Mouse (Mus musculus) forebrain, embryonic 12.5 days (tissue): Measurements from ENCODE around the gene Hid1. TPM values are rescaled to one million over a fixed set of nuclear protein-coding genes. Genes with fewer than 3 reads are reported as not detected.
A peak's percentile ranks its signal among the peaks of the same experiment; 100 is the strongest.

Source experiments
- ATAC-seq: fragments of 200-750 bp; cut with Nextera tagmentation; 2 replicates; pipeline ENCODE4 v1.8.0; 2017; ENCODE audit warnings: moderate TSS enrichment; ENCODE audit not compliant: low FRiP score
- H3K27ac ChIP-seq: fragments of 300-500 bp; sonication (generic); 2 replicates; pipeline ENCODE4 v1.5.1; 2016; ENCODE audit warnings: mild to moderate bottlenecking
- H3K27me3 ChIP-seq: fragments of 300-500 bp; sonication (generic); 2 replicates; pipeline ENCODE4 v1.6.1; 2016; ENCODE audit warnings: mild to moderate bottlenecking
- H3K36me3 ChIP-seq: fragments of 300-500 bp; sonication (generic); replicated peaks from 2 replicates; pipeline ENCODE4 v1.6.1; 2016; ENCODE audit warnings: mild to moderate bottlenecking
- H3K4me1 ChIP-seq: fragments of 300-500 bp; sonication (generic); 2 replicates; pipeline ENCODE4 v1.6.1; 2016
- H3K4me2 ChIP-seq: fragments of 300-500 bp; sonication (generic); 2 replicates; pipeline ENCODE4 v1.6.1; 2016; ENCODE audit warnings: mild to moderate bottlenecking, moderate library complexity
- H3K4me3 ChIP-seq: fragments of 300-500 bp; sonication (generic); replicated peaks from 2 replicates; pipeline ENCODE4 v1.5.1; 2016; ENCODE audit warnings: mild to moderate bottlenecking
- H3K9ac ChIP-seq: fragments of 300-500 bp; sonication (generic); 2 replicates; pipeline ENCODE4 v1.6.1; 2016; ENCODE audit warnings: mild to moderate bottlenecking
- H3K9me3 ChIP-seq: fragments of 300-500 bp; sonication (generic); 2 replicates; pipeline ENCODE4 v1.6.1; 2016
- WGBS: fragments of 180-500 bp; shearing (Covaris S2); methylation state at CpG from one replicate; pipeline ENCODE4 v1.1.7; 2016; 5-methylcytosine and 5-hydroxymethylcytosine counted together
- polyA plus RNA-seq: library from polyadenylated mRNA; unstranded; fragments of >200 nt; fragmentation: Nextera tagmentation; extraction: Ambion mirVana; gene quantifications from 2 replicates; pipeline ENCODE4 v1.2.1, GENCODE M21; 2016

The Hid1 gene
- polyA plus RNA-seq, 1 experiment from 2014 or later: 33.7 TPM

DNA sequence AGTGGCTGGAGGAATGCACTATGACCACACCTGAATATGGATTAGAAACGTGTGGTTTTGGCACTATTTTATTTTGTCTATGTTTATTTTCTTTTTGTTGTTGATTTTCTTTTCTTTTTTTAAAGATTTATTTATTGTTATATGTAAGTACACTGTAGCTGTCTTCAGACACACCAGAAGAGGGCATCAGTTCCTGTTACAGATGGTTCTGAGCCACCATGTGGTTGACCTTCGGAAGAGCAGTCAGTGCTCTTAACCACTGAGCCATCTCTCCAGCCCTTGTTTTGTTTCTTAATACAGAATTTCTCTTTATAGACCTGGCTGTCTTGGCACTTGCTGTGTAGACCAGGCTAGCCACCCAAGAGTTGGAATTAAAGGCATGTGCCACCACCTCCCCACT, 5.2 kb upstream of the Hid1 start:
- Histone ChIP-seq H3K4me1 (peaks cover 15% of the 10 kb centered on the region), H3K4me3 (no peak overlapping the region), H3K27me3 (peaks cover 53% of the 10 kb centered on the region), H3K4me2 (no peak overlapping the region), H3K9ac (no peak overlapping the region), H3K9me3 (no peaks in the 10 kb centered on the region), H3K36me3 (no peaks in the 10 kb centered on the region), H3K27ac (no peak overlapping the region)
- no peak for ATAC-seq
- WGBS: 45% methylated on average over 2 of the region's 2 CpGs

GRCm38 (mm10) chr11:115372015-115372414, 4.5 kb upstream of the Hid1 start:
- H3K4me1 ChIP-seq: peaks cover 22% of the 10 kb centered on the region

GRCm38 (mm10) chr11:115371354-115371753, 3.8 kb upstream of the Hid1 start:
- no peak for ATAC-seq
- WGBS: 70% methylated on average over 8 of the region's 8 CpGs
- no peak overlapping the region for H3K4me3 ChIP-seq
- peaks cover 28% of the 10 kb centered on the region for H3K4me1 ChIP-seq
- H3K27ac ChIP-seq: no peak overlapping the region
- no peak overlapping the region for H3K4me2 ChIP-seq
- H3K9ac ChIP-seq: no peak overlapping the region
- no peaks in the 10 kb centered on the region for H3K9me3 ChIP-seq
- peaks cover 52% of the 10 kb centered on the region for H3K27me3 ChIP-seq
- no peaks in the 10 kb centered on the region for H3K36me3 ChIP-seq

More at GRCm38 (mm10) chr11:115372015-115372414, 4.5 kb upstream of the Hid1 start:
- no peak overlapping the region for H3K9ac ChIP-seq
- H3K4me3 ChIP-seq: no peak overlapping the region
- peaks cover 53% of the 10 kb centered on the region for H3K27me3 ChIP-seq
- no peak for ATAC-seq
- 74% methylated on average over 1 of the region's 1 CpGs for WGBS
- no peaks in the 10 kb centered on the region for H3K9me3 ChIP-seq
- no peak overlapping the region for H3K27ac ChIP-seq
- H3K4me2 ChIP-seq: no peak overlapping the region
- no peaks in the 10 kb centered on the region for H3K36me3 ChIP-seq

GRCm38 (mm10) chr11:115370368-115370767, 2.8 kb upstream of the Hid1 start:
- H3K4me2 ChIP-seq: no peak overlapping the region
- no peak for ATAC-seq
- H3K36me3 ChIP-seq: no peaks in the 10 kb centered on the region
- H3K4me3 ChIP-seq: no peak overlapping the region
- H3K27ac ChIP-seq: no peak overlapping the region
- peaks cover 51% of the 10 kb centered on the region for H3K27me3 ChIP-seq
- H3K9ac ChIP-seq: no peak overlapping the region
- H3K9me3 ChIP-seq: no peaks in the 10 kb centered on the region
- 63% methylated on average over 7 of the region's 7 CpGs for WGBS
- H3K4me1 ChIP-seq: peaks cover 35% of the 10 kb centered on the region

- no peaks in the 10 kb centered on the region for H3K36me3 ChIP-seq
- H3K27ac ChIP-seq: peak overlapping the region; percentile 68
- peaks cover 26% of the 10 kb centered on the region for H3K27me3 ChIP-seq
- WGBS: 2% methylated on average over 27 of the region's 28 CpGs
- H3K9ac ChIP-seq: peak overlapping the region; percentile 78
- H3K9me3 ChIP-seq: no peaks in the 10 kb centered on the region
- peak overlapping the region; percentile 97 for H3K4me2 ChIP-seq
- H3K4me1 ChIP-seq: peaks cover 24% of the 10 kb centered on the region
- peak; percentile 68 for ATAC-seq
- peak overlapping the region; percentile 70 for H3K4me3 ChIP-seq
Measured at GRCm38 (mm10) chr11:115366706-115367394, 706 bp downstream of the Hid1 start.

- peak; percentile 16; the same call in 1 of the 2 replicates for ATAC-seq
- 42% methylated on average over 7 of the region's 7 CpGs for WGBS
- Histone ChIP-seq H3K27ac (0 out of 2 replicates have a peak overlapping the region, but pooled peaks have one; percentile 25), H3K4me3 (peak overlapping the region; percentile 70), H3K27me3 (peaks cover 21% of the 10 kb centered on the region; the same call in 1 of the 2 replicates), H3K36me3 (no peaks in the 10 kb centered on the region), H3K9me3 (no peaks in the 10 kb centered on the region), H3K9ac (peak overlapping the region; percentile 78), H3K4me2 (peak overlapping the region; percentile 97), H3K4me1 (peaks cover 24% of the 10 kb centered on the region)
Measured at GRCm38 (mm10) chr11:115366039-115366705, 1.4 kb downstream of the Hid1 start.

GRCm38 (mm10) chr11:115364136-115364535, 3.4 kb downstream of the Hid1 start:
- no peaks in the 10 kb centered on the region for H3K9me3 ChIP-seq
- no peak overlapping the region for H3K4me2 ChIP-seq
- no peak overlapping the region for H3K4me3 ChIP-seq
- no peak overlapping the region for H3K27ac ChIP-seq
- H3K36me3 ChIP-seq: no peaks in the 10 kb centered on the region
- no peak overlapping the region for H3K9ac ChIP-seq
- H3K27me3 ChIP-seq: peaks cover 17% of the 10 kb centered on the region; the same call in 1 of the 2 replicates
- peaks cover 32% of the 10 kb centered on the region for H3K4me1 ChIP-seq
- 93% methylated on average over 3 of the region's 3 CpGs for WGBS
- ATAC-seq: no peak

DNA sequence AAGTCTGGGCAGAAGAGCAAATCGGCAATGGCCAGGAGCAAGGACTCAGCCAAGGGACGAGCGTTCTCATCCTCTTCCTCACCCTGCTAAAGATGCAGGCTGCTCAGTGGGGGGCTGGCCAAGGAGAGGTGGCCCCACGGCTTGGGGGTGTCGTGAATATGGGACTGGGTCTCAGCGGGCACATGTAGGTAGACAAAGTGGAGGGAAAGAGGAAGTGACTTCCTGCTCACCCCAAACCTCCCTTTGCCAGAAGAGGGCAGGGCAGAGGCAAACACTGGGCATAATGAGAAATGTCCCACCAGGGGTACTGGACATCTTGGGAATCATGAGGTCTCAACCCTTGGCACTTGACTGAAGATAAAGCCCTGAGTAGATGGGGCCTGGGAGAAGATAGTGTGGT, 7.8 kb downstream of the Hid1 start:
- Histone ChIP-seq H3K4me1 (peaks cover 15% of the 10 kb centered on the region), H3K36me3 (peaks cover 16% of the 10 kb centered on the region; the same call in 1 of the 2 replicates), H3K4me2 (no peak overlapping the region), H3K27me3 (peaks cover 9% of the 10 kb centered on the region; the same call in 1 of the 2 replicates), H3K9ac (peak overlapping the region; percentile 21), H3K27ac (peak overlapping the region; percentile 51), H3K4me3 (no peak overlapping the region), H3K9me3 (no peaks in the 10 kb centered on the region)
- WGBS: 71% methylated on average over 6 of the region's 6 CpGs
- no peak for ATAC-seq

DNA sequence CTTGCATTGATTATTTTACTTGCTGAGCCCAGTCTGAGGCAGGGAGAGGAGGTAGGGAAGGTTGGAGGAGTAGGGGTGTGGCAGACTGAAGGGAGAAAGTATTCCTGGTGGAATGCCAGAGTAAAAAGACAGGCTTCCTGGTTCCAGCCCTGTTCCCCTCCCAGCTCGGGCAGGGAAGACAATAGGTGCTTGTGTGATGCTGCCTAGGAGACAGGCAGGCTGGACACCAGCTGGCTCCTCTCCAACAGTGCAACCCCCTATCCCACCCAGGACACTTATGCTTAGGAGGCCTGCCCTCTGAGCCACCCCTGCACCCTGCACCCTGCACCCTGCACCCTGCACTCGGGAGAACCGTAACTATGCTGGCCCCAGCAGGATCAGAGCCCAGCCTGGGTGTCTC, 8.3 kb downstream of the Hid1 start:
- ATAC-seq: no peak
- 49% methylated on average over 3 of the region's 3 CpGs for WGBS
- peak overlapping the region; percentile 51 for H3K27ac ChIP-seq

DNA sequence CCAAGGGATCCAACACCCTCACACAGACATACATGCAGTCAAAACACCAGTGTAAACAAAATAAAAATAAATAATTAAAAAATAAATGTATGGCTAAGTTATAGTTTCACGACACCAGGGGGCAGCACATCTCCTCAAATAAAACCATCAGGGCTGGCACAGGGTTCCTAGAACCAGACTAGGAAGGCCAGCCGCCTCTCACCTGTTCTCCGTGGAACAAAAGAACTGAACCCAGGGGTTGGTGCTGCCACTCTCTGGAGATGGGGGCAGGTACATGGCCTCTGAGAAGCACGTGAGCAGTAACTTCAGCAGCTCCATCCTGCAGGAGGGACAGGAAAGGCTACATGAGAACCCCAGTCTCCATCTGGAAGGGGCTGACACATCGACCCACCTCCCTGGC, 9.1 kb downstream of the Hid1 start:
- Histone ChIP-seq H3K4me1 (peaks cover 15% of the 10 kb centered on the region), H3K27ac (peak overlapping the region; percentile 51; the same call in 1 of the 2 replicates), H3K4me3 (no peak overlapping the region), H3K9me3 (no peaks in the 10 kb centered on the region), H3K27me3 (peaks cover 13% of the 10 kb centered on the region; the same call in 1 of the 2 replicates), H3K4me2 (no peak overlapping the region), H3K36me3 (peaks cover 16% of the 10 kb centered on the region; the same call in 1 of the 2 replicates), H3K9ac (no peak overlapping the region)
- 14% methylated on average over 5 of the region's 5 CpGs for WGBS
- ATAC-seq: 0 out of 2 replicates have a peak, but pooled peaks have one; percentile 47

More for the DNA sequence above, 8.3 kb downstream of the Hid1 start:
- H3K4me2 ChIP-seq: no peak overlapping the region; the same call in 1 of the 2 replicates
- peaks cover 15% of the 10 kb centered on the region for H3K4me1 ChIP-seq
- peaks cover 13% of the 10 kb centered on the region; the same call in 1 of the 2 replicates for H3K27me3 ChIP-seq
- H3K9ac ChIP-seq: peak overlapping the region; percentile 21
- H3K4me3 ChIP-seq: no peak overlapping the region
- H3K9me3 ChIP-seq: no peaks in the 10 kb centered on the region
- peaks cover 16% of the 10 kb centered on the region; the same call in 1 of the 2 replicates for H3K36me3 ChIP-seq

- Histone ChIP-seq H3K4me3 (no peak overlapping the region), H3K4me2 (no peak overlapping the region), H3K36me3 (peaks cover 34% of the 10 kb centered on the region), H3K27ac (no peak overlapping the region), H3K4me1 (peaks cover 7% of the 10 kb centered on the region), H3K27me3 (peaks cover 17% of the 10 kb centered on the region), H3K9me3 (no peaks in the 10 kb centered on the region), H3K9ac (no peak overlapping the region)
- whole genome bisulfite sequencing: 9% methylated on average over 8 of the region's 8 CpGs
- ATAC-seq: peak; percentile 30
Measured at GRCm38 (mm10) chr11:115354183-115354582, 13.4 kb downstream of the Hid1 start.

DNA sequence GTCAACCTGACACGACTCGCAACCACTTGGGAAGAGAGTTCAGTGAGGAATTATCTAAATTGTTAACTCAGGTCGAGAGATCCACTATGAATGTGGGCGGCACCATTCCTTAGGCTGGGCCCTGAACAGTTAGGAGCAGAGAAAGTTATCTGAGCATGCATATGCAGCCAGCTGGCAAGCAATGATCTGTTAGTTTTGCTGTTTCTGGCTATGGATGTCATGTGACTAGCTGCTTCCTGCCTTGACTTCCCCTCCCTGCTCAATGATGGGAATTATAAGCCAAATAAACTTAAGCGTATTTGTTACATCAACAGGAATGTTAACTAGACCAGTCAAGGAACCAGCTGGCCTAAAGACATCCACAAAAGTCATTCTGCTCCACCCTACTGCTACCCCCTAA, 14.2 kb downstream of the Hid1 start:
- ATAC-seq: no peak

More for the DNA sequence above, 14.2 kb downstream of the Hid1 start:
- H3K4me1 ChIP-seq: no peaks in the 10 kb centered on the region; the same call in 1 of the 2 replicates
- H3K4me3 ChIP-seq: no peak overlapping the region
- H3K9me3 ChIP-seq: no peaks in the 10 kb centered on the region
- H3K4me2 ChIP-seq: no peak overlapping the region
- no peak overlapping the region for H3K27ac ChIP-seq
- H3K27me3 ChIP-seq: peaks cover 17% of the 10 kb centered on the region
- peaks cover 38% of the 10 kb centered on the region for H3K36me3 ChIP-seq
- 90% methylated on average over 5 of the region's 5 CpGs for WGBS
- no peak overlapping the region for H3K9ac ChIP-seq
